Mouse (Mus musculus) liver, adult 2 months (tissue): ENCODE results near the gene Rab10.

Experiments
- CTCF ChIP-seq: fragments of 200-500 bp; IDR thresholded peaks from 2 replicates; pipeline ENCODE4 v1.5.1; 2011; ENCODE audit warnings: low read depth, low read length, control low read depth
- POLR2A ChIP-seq: fragments of 200-500 bp; IDR thresholded peaks from 2 replicates; pipeline ENCODE4 v1.6.1; 2011; ENCODE audit warnings: low read length, control low read depth; ENCODE audit not compliant: insufficient read depth; ENCODE audit errors: extremely low read depth

- TF ChIP-seq POLR2A: no peak
- no peak for TF ChIP-seq CTCF
These were observed 48.2 kb downstream of the Rab10 start for GRCm38 (mm10) chr12:3261596-3261995.
